Mouse (Mus musculus) hindbrain, embryonic 14.5 days (tissue): ENCODE measurements around the gene Usp39. TPM values are rescaled to one million over a fixed set of nuclear protein-coding genes. Genes with fewer than 3 reads are reported as not detected.

ENCODE experiments used
- ATAC-seq: fragments of 200-750 bp; cut with Nextera tagmentation; 2 replicates; pipeline ENCODE4 v1.8.0; 2017; ENCODE audit warnings: moderate number of reproducible peaks, mild to moderate bottlenecking, moderate TSS enrichment, moderate library complexity; ENCODE audit not compliant: low FRiP score
- DNase-seq: peaks from one replicate; pipeline ENCODE4 v3.0.0-alpha.2; 2015; ENCODE audit warnings: low spot score
- H3K27ac ChIP-seq: fragments of 300-500 bp; sonication (generic); 2 replicates; pipeline ENCODE4 v1.5.1; 2014; ENCODE audit warnings: mild to moderate bottlenecking, moderate library complexity
- H3K27me3 ChIP-seq: fragments of 300-500 bp; sonication (generic); 2 replicates; pipeline ENCODE4 v1.6.1; 2014; ENCODE audit warnings: mild to moderate bottlenecking, low read length, mixed read lengths; ENCODE audit not compliant: control insufficient read depth, insufficient read depth
- H3K36me3 ChIP-seq: fragments of 300-500 bp; sonication (generic); replicated peaks from 2 replicates; pipeline ENCODE4 v1.6.1; 2014; ENCODE audit not compliant: control insufficient read depth, insufficient read depth
- H3K4me1 ChIP-seq: fragments of 300-500 bp; sonication (generic); replicated peaks from 2 replicates; pipeline ENCODE4 v1.6.1; 2014; ENCODE audit warnings: antibody characterized with exemption, low read length, mixed read lengths; ENCODE audit not compliant: control insufficient read depth, insufficient read depth
- H3K4me2 ChIP-seq: fragments of 300-500 bp; sonication (generic); replicated peaks from 2 replicates; pipeline ENCODE4 v1.6.1; 2014; ENCODE audit warnings: mild to moderate bottlenecking, moderate library complexity
- H3K4me3 ChIP-seq: fragments of 300-500 bp; sonication (generic); replicated peaks from 2 replicates; pipeline ENCODE4 v1.5.1; 2014; ENCODE audit warnings: mild to moderate bottlenecking, low read length
- H3K9ac ChIP-seq: fragments of 300-500 bp; sonication (generic); 2 replicates; pipeline ENCODE4 v1.6.1; 2014
- H3K9me3 ChIP-seq: fragments of 300-500 bp; sonication (generic); 2 replicates; pipeline ENCODE4 v1.6.1; 2016; ENCODE audit warnings: low read length; ENCODE audit not compliant: control insufficient read depth
- WGBS: fragments of 180-500 bp; shearing (Covaris S2); extraction: QIAGEN DNeasy Blood & Tissue Kit; methylation state at CpG from one replicate; pipeline ENCODE4 v1.1.7; 2014; 5-methylcytosine and 5-hydroxymethylcytosine counted together
- polyA plus RNA-seq: library from polyadenylated mRNA; unstranded; fragments of >200 nt; fragmentation: Nextera tagmentation; extraction: Ambion mirVana; gene quantifications from 2 replicates; pipeline ENCODE4 v1.2.1, GENCODE M21; 2014

The Usp39 gene
- polyA plus RNA-seq, 1 experiment from 2014 or later: 54.3 TPM

GRCm38 (mm10) chr6:72297825-72298224, 47.2 kb downstream of the Usp39 start:
- Histone ChIP-seq H3K4me1 (no peaks in the 10 kb centered on the region), H3K9ac (no peak overlapping the region), H3K9me3 (no peaks in the 10 kb centered on the region), H3K27me3 (no peaks in the 10 kb centered on the region), H3K4me3 (no peak overlapping the region), H3K4me2 (no peak overlapping the region), H3K27ac (no peak overlapping the region), H3K36me3 (no peaks in the 10 kb centered on the region)
- DNase-seq (no peak), ATAC-seq (no peak)
- 75% methylated on average over 3 of the region's 3 CpGs for WGBS

GRCm38 (mm10) chr6:72292972-72293651, 51.9 kb downstream of the Usp39 start:
- no peak for ATAC-seq
- H3K27ac ChIP-seq: no peak overlapping the region

GRCm38 (mm10) chr6:72289484-72289883, 55.5 kb downstream of the Usp39 start:
- no peaks in the 10 kb centered on the region for H3K4me1 ChIP-seq
- no peak overlapping the region for H3K27ac ChIP-seq
- WGBS: 80% methylated on average over 3 of the region's 3 CpGs
- H3K36me3 ChIP-seq: no peaks in the 10 kb centered on the region
- H3K4me2 ChIP-seq: no peak overlapping the region
- no peak overlapping the region for H3K9ac ChIP-seq
- DNase-seq (no peak), ATAC-seq (no peak)
- no peak overlapping the region for H3K4me3 ChIP-seq
- H3K9me3 ChIP-seq: no peaks in the 10 kb centered on the region
- no peaks in the 10 kb centered on the region for H3K27me3 ChIP-seq

More at GRCm38 (mm10) chr6:72292972-72293651, 51.9 kb downstream of the Usp39 start:
- DNase-seq: no peak
- H3K36me3 ChIP-seq: no peaks in the 10 kb centered on the region
- H3K4me3 ChIP-seq: no peak overlapping the region
- no peaks in the 10 kb centered on the region for H3K9me3 ChIP-seq
- H3K4me2 ChIP-seq: no peak overlapping the region
- no peaks in the 10 kb centered on the region for H3K27me3 ChIP-seq
- H3K9ac ChIP-seq: no peak overlapping the region
- WGBS: 80% methylated on average over 12 of the region's 12 CpGs
- no peaks in the 10 kb centered on the region for H3K4me1 ChIP-seq

- 25% methylated on average over 4 of the region's 4 CpGs for WGBS
- ATAC-seq (no peak), DNase-seq (no peak)
These were observed 61.1 kb downstream of the Usp39 start for GRCm38 (mm10) chr6:72283914-72284313.

GRCm38 (mm10) chr6:72280410-72280998, 64.5 kb downstream of the Usp39 start:
- Histone ChIP-seq H3K4me1 (no peaks in the 10 kb centered on the region), H3K27me3 (no peaks in the 10 kb centered on the region), H3K36me3 (no peaks in the 10 kb centered on the region), H3K9me3 (no peaks in the 10 kb centered on the region), H3K4me3 (no peak overlapping the region), H3K9ac (no peak overlapping the region), H3K27ac (no peak overlapping the region), H3K4me2 (no peak overlapping the region)
- WGBS: 85% methylated on average over 7 of the region's 7 CpGs
- DNase-seq: no peak
- no peak for ATAC-seq

More at GRCm38 (mm10) chr6:72283914-72284313, 61.1 kb downstream of the Usp39 start:
- Histone ChIP-seq H3K27ac (no peak overlapping the region), H3K4me1 (no peaks in the 10 kb centered on the region), H3K4me2 (no peak overlapping the region), H3K9me3 (no peaks in the 10 kb centered on the region), H3K27me3 (no peaks in the 10 kb centered on the region), H3K9ac (no peak overlapping the region), H3K36me3 (no peaks in the 10 kb centered on the region), H3K4me3 (no peak overlapping the region)

- no peaks in the 10 kb centered on the region for H3K36me3 ChIP-seq
- 94% methylated on average over 7 of the region's 7 CpGs for WGBS
- DNase-seq (no peak), ATAC-seq (no peak)
- no peaks in the 10 kb centered on the region for H3K4me1 ChIP-seq
- no peaks in the 10 kb centered on the region for H3K27me3 ChIP-seq
- no peak overlapping the region for H3K9ac ChIP-seq
- H3K4me2 ChIP-seq: no peak overlapping the region
- H3K9me3 ChIP-seq: no peaks in the 10 kb centered on the region
- no peak overlapping the region for H3K27ac ChIP-seq
- no peak overlapping the region for H3K4me3 ChIP-seq
These were observed 65.5 kb downstream of the Usp39 start for GRCm38 (mm10) chr6:72279505-72279904.

GRCm38 (mm10) chr6:72278835-72279234, 66.1 kb downstream of the Usp39 start:
- WGBS: 70% methylated on average over 4 of the region's 4 CpGs
- Histone ChIP-seq H3K9me3 (no peaks in the 10 kb centered on the region), H3K27me3 (no peaks in the 10 kb centered on the region), H3K9ac (no peak overlapping the region), H3K36me3 (no peaks in the 10 kb centered on the region), H3K27ac (no peak overlapping the region), H3K4me1 (no peaks in the 10 kb centered on the region), H3K4me3 (no peak overlapping the region), H3K4me2 (no peak overlapping the region)
- ATAC-seq (no peak), DNase-seq (no peak)

GRCm38 (mm10) chr6:72277508-72278166, 67.3 kb downstream of the Usp39 start:
- Histone ChIP-seq H3K27ac (no peak overlapping the region), H3K4me2 (no peak overlapping the region), H3K9ac (no peak overlapping the region), H3K36me3 (no peaks in the 10 kb centered on the region), H3K9me3 (no peaks in the 10 kb centered on the region), H3K4me3 (no peak overlapping the region), H3K27me3 (no peaks in the 10 kb centered on the region), H3K4me1 (no peaks in the 10 kb centered on the region)
- DNase-seq (no peak), ATAC-seq (no peak)
- WGBS: 79% methylated on average over 9 of the region's 9 CpGs

- DNase-seq: no peak
- no peak overlapping the region for H3K4me3 ChIP-seq
- no peak overlapping the region for H3K4me2 ChIP-seq
- no peak for ATAC-seq
- H3K9ac ChIP-seq: no peak overlapping the region
- 91% methylated on average over 13 of the region's 13 CpGs for WGBS
- no peaks in the 10 kb centered on the region for H3K36me3 ChIP-seq
- H3K9me3 ChIP-seq: no peaks in the 10 kb centered on the region
- H3K27ac ChIP-seq: no peak overlapping the region
- no peaks in the 10 kb centered on the region for H3K27me3 ChIP-seq
- H3K4me1 ChIP-seq: no peaks in the 10 kb centered on the region
These were observed 68.0 kb downstream of the Usp39 start for GRCm38 (mm10) chr6:72276972-72277441.
